Comparison of ENCODE assay signal across 17 mouse cellular contexts in genomic region chr13:59266854-59267253, GRCm38 (mm10).
"Had no signal": no experiment of that assay in that cellular context is flagged by ENCODE, and none has a peak within 500 bp of the region (broad histone marks: within the 10 kb centered on the region; RNA-seq: fewer than 3 reads in every experiment).

No protein-coding gene starts in this region.

- ATAC-seq: liver, embryonic 12.5 days; liver, postnatal 0 days; lung, postnatal 0 days; midbrain, embryonic 13.5 days; midbrain, embryonic 15.5 days; midbrain, embryonic 16.5 days had no signal

- DNase-seq: left cerebral cortex, postnatal 4 days; liver; liver, embryonic 13.5 days; liver, postnatal 0 days; lung, adult 18-20 months; lung, adult 2 months; lung, embryonic 14.5 days; lung, postnatal 10 days; lung, postnatal 14 days; lung, postnatal 36 days; lung, postnatal 4 days; midbrain, embryonic 14.5 days had no signal
